Mouse (Mus musculus): ENCODE measurements around the gene 1110008P14Rik. TPM values are rescaled to one million over a fixed set of nuclear protein-coding genes. Genes with fewer than 3 reads are reported as not detected.
A peak's percentile ranks its signal among the peaks of the same experiment; 100 is the strongest.

The 1110008P14Rik gene
- polyA plus RNA-seq (2015; fragmentation: Nextera tagmentation; extraction: Ambion mirVana): 71.6 and 71.9 TPM in 2 replicates

DNA sequence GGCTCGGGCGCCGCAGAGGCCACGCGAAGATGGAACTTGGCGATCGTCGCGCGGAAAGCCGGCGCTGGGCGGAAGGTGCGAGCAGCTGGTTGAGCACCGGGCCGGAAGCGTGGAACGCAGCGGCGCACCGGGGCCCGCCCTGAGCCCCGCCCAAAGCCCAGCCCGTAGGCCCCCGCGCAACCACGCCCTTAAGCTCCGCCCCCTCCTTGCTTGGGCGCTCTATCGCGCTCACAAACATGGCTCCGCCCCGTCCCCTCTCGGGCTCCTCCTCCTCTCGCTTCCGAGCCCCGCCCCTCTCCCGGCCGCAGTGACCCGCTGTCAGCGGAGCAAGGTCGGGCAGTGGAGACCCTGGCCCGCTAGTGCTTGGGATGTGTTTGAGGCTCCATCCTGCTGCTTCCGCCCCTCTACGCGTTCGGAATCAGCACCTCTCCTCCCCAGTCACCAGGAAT is at the start of gene 1110008P14Rik:
Gene 1110008P14Rik (minus strand): TSS at position 164 of the 449 bp plus-strand sequence.
- 1% methylated on average over 40 of the region's 47 CpGs for WGBS
- Histone ChIP-seq H3K4me3 (replicated peaks) (peak within 1 kb of the TSS; percentile 60), H3K9me3 (replicated peaks) (no peaks in the 10 kb centered on the region), H3K4me1 (peaks cover 17% of the 10 kb centered on the region), H3K27me3 (no peaks in the 10 kb centered on the region), H3K9ac (peak within 1 kb of the TSS; percentile 43), H3K27ac (replicated peaks) (0 out of 2 replicates have a peak within 1 kb of the TSS, but pooled peaks have one; percentile 1), H3K4me2 (replicated peaks) (peak within 1 kb of the TSS; percentile 94), H3K36me3 (peaks cover 31% of the 10 kb centered on the region)
- peak; percentile 90 for ATAC-seq (ENCODE audit: insufficient number of reproducible peaks, low FRiP score, low TSS enrichment, low read depth)

DNA sequence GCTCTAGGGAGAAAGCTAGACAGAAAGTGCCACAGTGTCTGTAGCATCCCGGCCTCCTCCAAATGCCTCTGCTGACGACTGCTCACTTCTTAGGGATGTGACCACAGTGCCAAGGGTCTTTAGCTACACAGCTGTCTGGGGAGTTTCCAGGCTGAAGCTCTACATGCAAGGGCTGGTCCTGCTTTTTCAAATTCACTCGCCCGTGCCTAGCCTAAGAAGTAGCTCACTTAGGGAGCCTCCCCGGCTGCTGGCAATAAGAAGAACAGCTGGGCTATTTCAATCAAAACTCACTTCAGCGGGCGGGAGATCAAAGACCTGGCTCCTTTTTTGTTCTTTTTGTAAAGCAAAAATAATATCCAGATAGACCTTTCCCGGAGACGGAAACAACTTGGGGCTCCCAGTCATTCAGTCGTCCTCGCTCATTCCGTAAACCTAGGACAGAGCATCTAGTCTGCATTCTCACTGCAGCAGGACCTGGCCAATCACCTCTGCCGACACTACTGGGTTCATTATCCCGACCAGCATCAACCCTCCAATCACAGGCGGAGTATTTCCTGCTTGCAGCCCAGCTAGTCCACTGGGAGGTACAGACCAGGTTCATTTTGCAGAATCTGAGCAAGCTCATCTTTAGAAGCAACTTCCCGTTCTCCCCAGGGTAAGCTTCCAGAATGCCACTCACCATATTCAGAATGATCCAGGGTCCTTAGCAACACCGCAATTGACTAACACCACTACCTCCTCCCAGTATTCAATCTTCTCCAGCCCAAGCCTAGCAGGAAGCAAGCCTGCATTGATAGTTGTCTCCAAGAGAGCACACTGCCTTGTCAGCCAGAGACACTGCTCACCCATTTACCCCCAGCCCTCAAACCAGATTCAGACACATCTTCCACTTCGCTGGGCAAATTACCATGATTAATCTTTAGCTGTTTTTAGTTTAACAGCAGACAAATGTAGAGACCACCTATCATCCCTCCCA is 49.3 kb upstream of the 1110008P14Rik start:
- H3K4me1 ChIP-seq: peaks cover 49% of the 10 kb centered on the region
- peak; percentile 89 for ATAC-seq (ENCODE audit: insufficient number of reproducible peaks, low FRiP score, low TSS enrichment, low read depth)
- WGBS: 6% methylated on average over 18 of the region's 18 CpGs
- H3K27me3 ChIP-seq: no peaks in the 10 kb centered on the region
- H3K4me3 ChIP-seq (replicated peaks): peak overlapping the region; percentile 44
- peak overlapping the region; percentile 27 for H3K9ac ChIP-seq
- H3K4me2 ChIP-seq (replicated peaks): peak overlapping the region; percentile 59
- H3K9me3 ChIP-seq (replicated peaks): no peaks in the 10 kb centered on the region
- H3K36me3 ChIP-seq: no peaks in the 10 kb centered on the region
- peak overlapping the region; percentile 87 for H3K27ac ChIP-seq (replicated peaks)

DNA sequence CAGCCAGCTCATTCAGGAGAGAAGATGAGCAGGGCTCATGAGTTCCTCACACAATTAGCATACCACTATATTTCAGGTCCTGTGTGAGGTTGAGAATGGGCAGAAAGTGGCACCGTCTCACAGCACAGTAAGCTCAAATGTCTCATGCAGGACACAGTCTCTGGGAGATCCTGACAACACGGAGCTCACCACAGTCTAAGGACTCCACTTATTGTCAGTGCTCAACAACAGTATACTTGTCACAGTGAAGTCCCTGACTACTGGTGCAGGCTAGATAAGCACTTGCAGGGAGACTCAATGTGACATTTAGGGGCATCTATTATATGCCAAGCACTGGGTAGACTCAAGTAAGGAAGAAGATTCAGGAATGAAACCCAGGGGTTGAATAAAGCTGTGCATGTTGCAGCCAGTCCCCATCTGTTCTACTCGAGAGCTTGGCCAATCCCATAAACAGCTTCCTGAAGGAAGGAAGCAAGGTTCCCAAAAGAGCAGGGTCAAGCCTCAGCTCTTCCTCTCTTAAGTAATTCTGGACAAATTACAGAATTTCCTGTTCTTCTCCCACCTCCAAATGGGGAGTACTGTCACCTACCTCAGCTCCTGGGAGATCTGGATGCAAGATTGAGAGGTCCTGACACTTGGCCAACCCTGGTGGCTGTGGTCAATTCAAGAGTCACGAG is 47.6 kb upstream of the 1110008P14Rik start:
- Histone ChIP-seq H3K9ac (no peak overlapping the region), H3K9me3 (replicated peaks) (no peaks in the 10 kb centered on the region), H3K4me2 (replicated peaks) (peak overlapping the region; percentile 28; the same call in 1 of the 2 replicates), H3K27ac (replicated peaks) (peak overlapping the region; percentile 84), H3K27me3 (no peaks in the 10 kb centered on the region), H3K36me3 (no peaks in the 10 kb centered on the region), H3K4me3 (replicated peaks) (no peak overlapping the region), H3K4me1 (peaks cover 64% of the 10 kb centered on the region)
- 71% methylated on average over 4 of the region's 4 CpGs for WGBS
- no peak for ATAC-seq (ENCODE audit: insufficient number of reproducible peaks, low FRiP score, low TSS enrichment, low read depth)

DNA sequence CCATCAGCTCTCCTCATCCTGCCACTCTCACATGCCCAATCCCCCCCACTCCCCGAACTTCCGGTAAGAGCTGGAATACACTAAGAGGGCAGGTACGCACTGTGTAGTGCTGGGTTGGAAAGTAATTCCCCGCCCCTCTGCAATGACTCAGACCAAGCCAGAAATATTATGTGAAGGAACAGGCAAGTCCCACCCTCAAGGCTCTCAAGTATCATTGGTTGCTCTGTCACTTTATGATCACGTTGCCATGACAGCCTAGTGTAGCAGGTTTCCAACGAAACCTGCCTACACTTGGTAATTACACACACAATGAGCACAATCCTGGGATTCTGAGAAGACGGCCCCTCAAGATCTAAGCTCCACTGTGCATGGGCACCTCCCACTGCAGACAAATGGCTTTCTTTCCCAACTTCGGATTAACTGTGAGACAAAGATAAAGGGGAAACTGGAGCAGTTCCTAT is 46.6 kb upstream of the 1110008P14Rik start:
- 42% methylated on average over 8 of the region's 8 CpGs for WGBS
- H3K27ac ChIP-seq (replicated peaks): peak overlapping the region; percentile 84
- peak overlapping the region; percentile 13; the same call in 1 of the 2 replicates for H3K4me3 ChIP-seq (replicated peaks)
- peak overlapping the region; percentile 15; the same call in 1 of the 2 replicates for H3K9ac ChIP-seq
- peaks cover 74% of the 10 kb centered on the region for H3K4me1 ChIP-seq
- peak; percentile 73 for ATAC-seq (ENCODE audit: insufficient number of reproducible peaks, low FRiP score, low TSS enrichment, low read depth)
- no peaks in the 10 kb centered on the region for H3K9me3 ChIP-seq (replicated peaks)
- H3K36me3 ChIP-seq: no peaks in the 10 kb centered on the region
- H3K27me3 ChIP-seq: no peaks in the 10 kb centered on the region
- peak overlapping the region; percentile 28 for H3K4me2 ChIP-seq (replicated peaks)

DNA sequence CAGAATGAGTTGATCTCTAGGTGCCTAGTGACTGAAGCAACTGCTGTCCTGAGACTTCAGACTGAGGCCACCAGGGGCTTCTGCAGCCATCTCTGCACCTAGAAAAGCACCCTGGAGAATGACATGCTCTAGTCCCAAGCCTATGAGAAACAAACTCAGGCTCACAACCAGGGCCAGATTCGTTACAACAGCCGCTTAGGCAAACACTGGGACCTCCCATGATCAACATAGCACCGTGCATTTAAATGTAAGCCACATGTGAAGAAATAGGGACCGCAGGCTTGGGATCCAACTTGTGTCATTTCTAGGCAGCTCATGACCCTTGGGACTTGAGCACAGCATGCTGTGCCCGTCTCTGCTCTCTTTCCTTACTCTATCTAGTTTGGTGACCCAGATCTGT is 46.0 kb upstream of the 1110008P14Rik start:
- Histone ChIP-seq H3K4me2 (replicated peaks) (peak overlapping the region; percentile 28; the same call in 1 of the 2 replicates), H3K27ac (replicated peaks) (peak overlapping the region; percentile 84), H3K4me3 (replicated peaks) (no peak overlapping the region), H3K9me3 (replicated peaks) (no peaks in the 10 kb centered on the region), H3K27me3 (no peaks in the 10 kb centered on the region), H3K4me1 (peaks cover 80% of the 10 kb centered on the region), H3K36me3 (no peaks in the 10 kb centered on the region), H3K9ac (no peak overlapping the region)
- 50% methylated on average over 5 of the region's 5 CpGs for WGBS
- ATAC-seq (ENCODE audit: insufficient number of reproducible peaks, low FRiP score, low TSS enrichment, low read depth): no peak

DNA sequence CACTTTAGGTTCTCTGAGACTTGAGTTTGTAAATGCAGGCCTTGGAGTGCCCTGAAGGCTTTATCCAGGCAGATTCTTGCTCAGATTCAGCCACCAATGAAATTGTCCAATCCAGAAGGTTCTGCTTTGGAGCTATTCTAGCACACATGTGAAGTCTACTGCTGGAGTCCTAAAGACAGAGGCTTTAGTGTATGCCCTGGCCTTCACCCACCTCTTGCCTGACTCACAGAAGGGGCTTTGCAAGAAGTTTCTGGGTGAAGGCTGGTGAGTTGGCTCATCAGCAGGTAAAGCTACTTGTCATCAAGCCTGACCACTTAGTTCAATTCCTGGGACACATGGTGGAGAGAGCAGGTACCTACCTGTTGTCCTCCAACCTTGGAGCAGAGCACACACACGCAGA is 44.4 kb upstream of the 1110008P14Rik start:
- Histone ChIP-seq H3K27ac (replicated peaks) (peak overlapping the region; percentile 7; the same call in 1 of the 2 replicates), H3K9ac (no peak overlapping the region), H3K9me3 (replicated peaks) (no peaks in the 10 kb centered on the region), H3K4me2 (replicated peaks) (no peak overlapping the region), H3K36me3 (0 out of 2 replicates have a peak, but pooled peaks cover under 1% of the 10 kb centered on the region), H3K27me3 (no peaks in the 10 kb centered on the region), H3K4me3 (replicated peaks) (no peak overlapping the region), H3K4me1 (peaks cover 85% of the 10 kb centered on the region)
- ATAC-seq (ENCODE audit: insufficient number of reproducible peaks, low FRiP score, low TSS enrichment, low read depth): no peak
- WGBS: 88% methylated on average over 1 of the region's 1 CpGs

DNA sequence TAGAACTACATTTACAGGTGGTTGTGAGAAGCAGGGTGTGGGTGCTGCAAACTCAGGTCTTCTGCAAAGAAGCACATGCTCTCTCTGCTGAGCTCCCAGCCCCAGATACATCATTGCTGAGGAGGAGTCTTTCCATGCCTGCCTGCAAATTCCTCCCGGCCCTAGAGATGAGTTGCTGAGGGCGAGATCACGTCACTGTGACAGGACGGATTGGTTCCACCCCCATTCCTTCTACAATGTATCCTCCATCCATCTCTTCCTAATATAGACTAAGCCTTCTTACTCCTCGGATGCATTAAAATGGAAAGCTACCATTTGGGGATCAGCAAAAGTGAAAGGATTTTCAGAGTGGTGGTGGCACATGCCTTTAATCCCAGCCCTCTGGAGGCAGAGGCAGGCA is 43.8 kb upstream of the 1110008P14Rik start:
- H3K4me1 ChIP-seq: peaks cover 80% of the 10 kb centered on the region
- peak overlapping the region; percentile 82 for H3K27ac ChIP-seq (replicated peaks)
- H3K4me3 ChIP-seq (replicated peaks): no peak overlapping the region
- H3K9ac ChIP-seq: no peak overlapping the region
- H3K9me3 ChIP-seq (replicated peaks): no peaks in the 10 kb centered on the region
- no peaks in the 10 kb centered on the region for H3K27me3 ChIP-seq
- 0 out of 2 replicates have a peak, but pooled peaks cover 7% of the 10 kb centered on the region for H3K36me3 ChIP-seq
- H3K4me2 ChIP-seq (replicated peaks): no peak overlapping the region
- 48% methylated on average over 5 of the region's 5 CpGs for WGBS
- ATAC-seq (ENCODE audit: insufficient number of reproducible peaks, low FRiP score, low TSS enrichment, low read depth): no peak

DNA sequence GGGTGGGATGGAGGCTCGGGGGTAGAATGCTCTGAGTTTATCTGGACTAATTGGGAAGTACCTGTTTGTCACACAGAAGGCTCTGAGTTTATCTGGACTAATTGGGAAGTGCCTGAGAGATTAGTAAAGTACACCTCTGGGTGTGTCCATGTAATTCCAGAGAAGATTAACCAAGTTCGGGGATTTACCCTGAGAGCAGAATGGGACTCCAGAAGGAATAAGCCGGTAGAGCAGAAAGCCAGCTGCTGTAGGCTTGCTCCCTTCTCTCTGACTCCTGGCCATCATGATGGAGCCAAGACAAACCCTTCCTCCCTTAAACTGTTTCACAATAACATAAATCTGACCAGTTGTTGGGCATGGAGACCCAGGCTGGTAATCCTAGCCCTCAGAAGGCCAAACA is 43.1 kb upstream of the 1110008P14Rik start:
- no peak overlapping the region for H3K9ac ChIP-seq
- H3K4me2 ChIP-seq (replicated peaks): no peak overlapping the region
- peaks cover 72% of the 10 kb centered on the region for H3K4me1 ChIP-seq
- H3K9me3 ChIP-seq (replicated peaks): no peaks in the 10 kb centered on the region
- peak overlapping the region; percentile 82 for H3K27ac ChIP-seq (replicated peaks)
- WGBS: 28% methylated on average over 3 of the region's 3 CpGs
- H3K4me3 ChIP-seq (replicated peaks): no peak overlapping the region
- no peak for ATAC-seq (ENCODE audit: insufficient number of reproducible peaks, low FRiP score, low TSS enrichment, low read depth)
- H3K36me3 ChIP-seq: peaks cover 14% of the 10 kb centered on the region
- no peaks in the 10 kb centered on the region for H3K27me3 ChIP-seq

DNA sequence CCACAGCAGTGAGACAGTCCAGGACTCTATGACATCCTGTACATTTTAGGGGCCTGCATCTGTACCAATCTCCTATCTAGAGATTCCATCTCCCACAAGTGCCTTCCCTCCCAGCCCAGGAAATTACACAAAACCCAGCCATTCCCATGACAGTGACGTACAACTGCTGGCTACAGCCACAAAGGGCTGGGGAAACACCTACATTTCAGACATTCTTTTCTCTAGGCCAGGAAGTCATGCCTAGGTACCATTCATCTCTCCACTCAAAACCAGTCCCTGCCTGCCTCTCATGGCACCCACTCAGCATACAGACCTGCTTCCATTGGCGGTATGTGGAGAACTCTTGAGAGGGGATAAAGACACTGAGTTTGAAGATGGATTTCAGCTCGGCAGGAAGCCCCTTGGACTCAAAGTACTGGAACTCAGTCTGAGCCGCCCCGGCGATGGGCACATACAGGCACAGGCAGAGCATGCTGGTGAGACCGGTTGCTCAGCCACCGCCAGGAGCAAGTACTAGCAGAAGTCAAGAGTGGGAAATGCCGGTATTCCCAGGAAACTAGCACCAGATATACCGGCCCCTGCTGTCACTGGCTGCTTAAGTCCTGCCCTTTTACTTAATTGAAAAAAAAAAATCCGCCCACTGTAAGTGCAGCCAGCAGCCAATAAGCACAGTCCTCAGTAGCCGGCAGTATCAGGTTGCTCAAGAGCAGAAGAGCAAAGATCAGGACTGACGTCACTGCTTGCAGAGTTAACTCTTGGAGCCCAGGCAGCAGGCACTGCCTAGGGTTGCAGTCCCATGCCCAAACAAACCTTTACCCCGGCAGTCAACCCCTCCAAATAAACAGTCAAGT is 42.0 kb upstream of the 1110008P14Rik start:
- ATAC-seq (ENCODE audit: insufficient number of reproducible peaks, low FRiP score, low TSS enrichment, low read depth): peak; percentile 86
- Histone ChIP-seq H3K4me2 (replicated peaks) (peak overlapping the region; percentile 59), H3K9ac (peak overlapping the region; percentile 2; the same call in 1 of the 2 replicates), H3K4me1 (peaks cover 62% of the 10 kb centered on the region), H3K36me3 (peaks cover 24% of the 10 kb centered on the region), H3K4me3 (replicated peaks) (peak overlapping the region; percentile 40), H3K27me3 (no peaks in the 10 kb centered on the region), H3K27ac (replicated peaks) (peak overlapping the region; percentile 82), H3K9me3 (replicated peaks) (no peaks in the 10 kb centered on the region)
- WGBS: 2% methylated on average over 14 of the region's 14 CpGs

DNA sequence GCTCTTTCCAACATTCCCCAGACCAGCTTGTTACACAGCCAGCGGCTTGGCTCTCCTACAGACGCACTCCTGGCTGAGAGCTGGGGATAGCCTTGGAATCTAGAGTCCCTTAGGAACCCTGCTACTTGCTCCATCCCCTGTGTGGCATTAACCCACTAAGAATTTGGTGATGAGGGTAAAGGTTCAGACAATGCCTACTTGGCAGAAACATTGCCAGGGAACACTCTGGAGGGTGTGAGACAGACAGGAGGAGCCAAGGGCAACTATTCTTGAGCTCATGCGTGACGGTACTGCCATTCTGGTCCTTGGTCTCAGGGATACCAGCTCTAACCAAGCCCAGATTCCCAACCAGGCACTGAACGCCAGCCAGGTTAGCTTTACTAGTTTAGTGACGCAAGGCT is 40.1 kb upstream of the 1110008P14Rik start:
- Histone ChIP-seq H3K9me3 (replicated peaks) (no peaks in the 10 kb centered on the region), H3K27ac (replicated peaks) (no peak overlapping the region)
- 88% methylated on average over 6 of the region's 6 CpGs for WGBS

More for the DNA sequence above, 40.1 kb upstream of the 1110008P14Rik start:
- Histone ChIP-seq H3K9ac (no peak overlapping the region), H3K4me1 (peaks cover 47% of the 10 kb centered on the region), H3K4me2 (replicated peaks) (no peak overlapping the region), H3K27me3 (no peaks in the 10 kb centered on the region), H3K4me3 (replicated peaks) (no peak overlapping the region), H3K36me3 (peaks cover 42% of the 10 kb centered on the region)
- ATAC-seq (ENCODE audit: insufficient number of reproducible peaks, low FRiP score, low TSS enrichment, low read depth): no peak
